Mouse (Mus musculus) lung, adult 2 months (tissue): ENCODE data around the gene Bsnd.

ENCODE experiments used
- CTCF ChIP-seq: fragments of 200-500 bp; IDR thresholded peaks from 2 replicates; pipeline ENCODE4 v1.5.1; 2011; ENCODE audit warnings: mild to moderate bottlenecking, low read length, control low read depth; ENCODE audit not compliant: insufficient read depth
- POLR2A ChIP-seq: fragments of 200-500 bp; IDR thresholded peaks from 2 replicates; pipeline ENCODE4 v1.6.1; 2011; ENCODE audit warnings: low read depth, mild to moderate bottlenecking, control low read depth, low read length, borderline replicate concordance; ENCODE audit errors: extremely low read depth

GRCm38 (mm10) chr4:106530113-106530482 is 38.0 kb upstream of the Bsnd start:
- no peak for TF ChIP-seq CTCF
- TF ChIP-seq POLR2A = no peak
